Mouse (Mus musculus) monocyte, adult 2 months (primary cell): ENCODE measurements around the gene Spcs2.

ENCODE experiments used
- DNase-seq, 2 experiments: peaks; one replicate each; pipeline ENCODE4 v3.0.0; 2022; ENCODE audit warnings: low spot score in 2 of 2, low read depth in 1 of 2

Spcs2 gene

DNA sequence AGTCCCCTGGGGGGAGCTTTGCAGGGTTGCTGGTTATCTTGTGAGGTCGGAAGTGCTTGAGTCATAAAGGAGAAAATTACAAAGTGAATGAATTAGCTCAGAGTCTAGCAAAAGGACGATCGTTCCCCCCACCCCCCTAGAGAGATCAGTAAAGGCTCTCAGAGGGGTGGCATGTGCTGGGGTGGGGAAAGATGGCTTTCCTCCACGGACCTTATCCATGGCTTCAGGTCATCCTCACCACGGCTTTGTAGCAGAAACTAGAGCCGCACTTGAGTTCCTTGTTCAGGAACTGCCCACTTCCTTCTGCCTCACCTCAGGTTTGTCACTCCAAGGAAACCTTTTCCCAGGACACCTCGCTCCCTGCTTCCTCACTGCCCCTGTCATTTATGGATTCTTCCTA is at the start of gene Spcs2:
TSS of gene Spcs2 (minus strand) at position 101 of the 400 bp plus-strand sequence.
- no peak for DNase-seq

DNA sequence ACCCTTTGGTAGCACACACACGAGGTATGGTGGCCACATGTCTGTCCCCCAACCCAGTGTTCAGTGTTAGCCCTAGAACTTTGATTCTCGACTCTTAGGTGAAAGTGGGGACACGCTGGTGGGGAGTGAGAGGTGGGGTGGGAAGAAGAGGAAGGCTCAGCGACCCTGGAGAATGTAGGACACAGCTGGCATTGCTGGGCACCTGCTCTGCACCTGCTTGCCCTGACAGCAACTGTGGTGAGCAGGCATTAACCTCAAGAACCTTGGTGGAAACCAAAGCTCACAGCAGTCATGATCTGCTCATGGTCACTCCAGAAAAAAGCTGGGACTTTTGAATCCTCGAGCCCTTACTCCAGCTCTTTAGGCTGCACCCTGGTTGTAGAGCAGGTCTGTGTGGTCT is 47.8 kb upstream of the Spcs2 start:
- no peak for DNase-seq

DNA sequence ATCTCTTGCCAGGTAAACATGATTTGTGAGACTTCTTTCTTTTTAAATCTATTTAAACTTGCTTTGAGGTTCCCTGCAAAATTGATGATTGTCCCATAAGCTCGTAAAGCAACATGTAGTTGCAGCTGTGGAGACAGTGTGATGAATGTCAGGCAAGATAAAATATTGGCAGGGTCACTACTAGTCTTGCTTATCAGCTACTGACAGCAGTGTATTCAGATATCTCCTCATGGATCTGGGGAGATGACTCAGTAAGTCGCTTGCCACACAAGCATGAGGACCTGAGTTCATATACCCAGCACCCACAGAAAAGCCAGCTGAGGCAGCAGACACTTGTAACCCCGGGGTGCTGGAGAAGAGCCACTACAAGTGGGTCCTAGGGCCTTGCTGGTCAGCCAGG is 44.2 kb upstream of the Spcs2 start:
- DNase-seq = no peak

DNA sequence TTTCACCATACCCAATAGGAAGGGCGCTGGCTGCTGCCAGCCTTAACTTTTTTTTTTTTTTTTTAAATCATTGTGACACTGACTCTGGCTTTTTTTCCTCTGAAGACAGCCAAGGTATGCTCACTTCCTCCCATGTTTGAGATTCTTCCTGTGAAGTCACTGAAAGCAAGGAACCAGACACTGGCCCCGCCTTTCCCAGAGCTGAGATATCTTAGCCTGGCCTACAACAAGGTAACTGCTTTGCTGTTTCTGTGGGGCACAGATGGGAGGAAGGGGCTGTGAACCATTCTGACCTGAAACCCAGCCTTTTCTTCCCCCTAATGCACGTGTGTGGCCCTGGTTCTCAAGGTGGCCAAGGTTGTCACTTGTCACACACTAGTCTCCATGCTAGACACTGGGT is 43.1 kb upstream of the Spcs2 start:
- DNase-seq = no peak

DNA sequence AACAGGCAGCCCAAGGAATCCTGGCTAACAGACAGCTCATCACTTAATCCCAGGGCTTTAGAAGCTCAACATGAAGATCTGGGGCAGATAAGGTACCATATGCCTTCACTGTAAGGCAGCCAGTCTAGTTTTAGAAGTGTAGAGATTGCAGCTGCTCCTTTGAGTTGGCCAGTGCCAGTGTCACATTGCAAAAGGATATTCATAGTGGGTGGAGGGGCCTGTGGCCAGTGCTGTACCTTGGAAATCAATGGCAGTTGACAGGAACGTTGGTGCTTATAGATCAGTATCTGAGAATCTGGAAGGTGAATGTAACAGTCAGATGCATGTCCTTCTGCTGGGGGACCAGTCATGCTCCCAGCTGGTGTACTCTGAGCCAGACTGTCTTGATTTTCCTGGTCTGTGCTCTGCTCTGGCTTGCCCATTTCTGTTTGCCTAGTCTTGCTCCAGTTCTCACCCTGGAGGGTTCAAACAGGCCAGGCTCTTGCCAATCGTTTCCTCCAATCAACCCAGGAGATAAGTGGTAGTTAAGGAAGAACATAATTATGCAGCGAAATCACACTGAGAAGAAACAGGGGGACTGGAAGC is 41.3 kb upstream of the Spcs2 start:
- no peak for DNase-seq

DNA sequence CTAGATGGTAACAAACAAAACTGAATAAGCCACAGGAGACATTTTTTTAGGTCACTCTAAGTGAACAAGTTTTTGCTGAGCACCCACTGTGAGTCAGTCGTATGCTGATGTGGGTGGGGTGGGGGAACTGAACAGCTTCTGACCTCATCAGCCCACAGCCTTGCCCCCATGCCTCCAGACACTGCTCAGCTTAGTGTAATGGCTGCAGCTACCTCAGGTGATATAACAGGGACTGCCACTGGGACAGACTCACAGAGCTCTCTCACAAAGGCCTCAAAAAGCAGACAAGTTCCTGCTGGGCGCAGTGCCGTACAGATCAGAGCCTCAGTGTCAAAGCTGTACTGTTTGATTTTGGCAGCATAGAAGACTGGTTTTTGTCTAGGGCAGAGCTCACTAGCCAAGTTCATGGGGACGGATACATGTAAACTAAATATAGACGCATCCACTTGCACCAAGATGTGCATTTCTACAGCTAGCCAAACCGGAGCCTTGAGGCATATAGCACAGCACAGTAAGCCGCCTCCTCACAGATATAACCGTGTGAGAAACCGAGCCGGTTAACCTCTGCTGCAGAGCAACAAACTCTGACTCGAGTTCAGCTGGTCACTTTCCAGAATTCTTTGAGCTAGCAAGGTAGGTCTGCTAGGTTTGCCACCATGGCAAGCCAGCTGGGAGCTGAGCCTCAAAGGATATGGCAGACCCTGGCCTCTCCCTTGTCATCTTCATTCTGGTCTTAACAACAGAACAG is 39.8 kb upstream of the Spcs2 start:
- DNase-seq = no peak

DNA sequence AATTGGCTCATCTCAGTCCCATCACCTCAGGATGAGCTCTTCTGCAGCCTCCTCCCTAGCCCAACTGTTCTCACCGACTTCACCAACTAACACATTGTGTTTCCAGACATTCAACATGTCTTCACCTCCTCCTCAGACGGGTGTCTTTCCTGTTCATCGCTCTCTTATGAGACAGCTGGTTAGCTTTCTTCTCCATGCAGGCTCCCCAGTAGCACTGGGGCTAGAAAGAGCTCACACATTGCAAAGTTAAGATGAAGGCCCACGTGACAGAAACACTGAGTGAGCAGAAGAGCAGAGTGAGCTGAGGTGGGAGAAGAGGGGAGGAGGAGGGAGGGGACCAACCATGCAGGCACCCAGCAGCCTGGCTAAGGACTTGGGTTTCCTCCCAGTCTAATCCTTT is 38.9 kb upstream of the Spcs2 start:
- DNase-seq = no peak

DNA sequence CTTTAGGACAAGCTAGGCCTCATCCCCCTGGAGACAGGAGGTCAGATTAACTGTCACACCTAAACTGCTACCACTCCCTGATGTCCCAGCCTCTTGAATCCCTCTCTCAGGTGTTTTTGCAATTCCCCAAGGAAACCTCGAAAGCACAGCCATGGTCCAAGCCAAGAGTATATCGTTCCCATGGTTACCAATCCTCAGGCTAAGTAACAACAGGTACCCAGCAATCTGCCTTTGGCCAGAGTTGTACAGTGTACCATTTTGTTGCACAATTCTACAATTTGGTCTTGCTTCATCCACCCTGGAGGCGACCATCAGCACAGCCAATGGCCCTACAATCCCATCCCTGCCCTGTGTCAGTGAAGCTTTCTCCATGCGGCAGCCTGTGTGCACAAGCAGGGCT is 33.6 kb upstream of the Spcs2 start:
- no peak for DNase-seq

DNA sequence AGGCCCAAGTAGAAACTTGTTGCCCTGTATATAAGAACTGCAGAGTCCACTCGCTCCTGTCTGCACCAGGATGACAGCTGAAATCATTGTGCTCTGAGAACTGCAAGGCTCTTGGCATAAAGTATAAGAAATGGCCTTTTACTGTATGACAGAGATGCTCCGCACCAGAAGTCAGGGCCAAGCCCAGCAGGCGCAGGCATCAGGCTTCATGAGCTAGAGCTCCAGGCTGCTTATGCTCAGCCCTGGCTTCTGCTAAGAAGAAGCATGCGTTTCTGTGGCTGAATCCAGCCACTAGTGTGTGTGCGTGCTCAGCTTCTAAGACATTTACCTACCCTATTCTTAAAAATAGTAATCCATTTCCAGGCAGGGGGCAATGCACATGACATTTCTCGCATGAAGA is 31.2 kb upstream of the Spcs2 start:
- no peak for DNase-seq

DNA sequence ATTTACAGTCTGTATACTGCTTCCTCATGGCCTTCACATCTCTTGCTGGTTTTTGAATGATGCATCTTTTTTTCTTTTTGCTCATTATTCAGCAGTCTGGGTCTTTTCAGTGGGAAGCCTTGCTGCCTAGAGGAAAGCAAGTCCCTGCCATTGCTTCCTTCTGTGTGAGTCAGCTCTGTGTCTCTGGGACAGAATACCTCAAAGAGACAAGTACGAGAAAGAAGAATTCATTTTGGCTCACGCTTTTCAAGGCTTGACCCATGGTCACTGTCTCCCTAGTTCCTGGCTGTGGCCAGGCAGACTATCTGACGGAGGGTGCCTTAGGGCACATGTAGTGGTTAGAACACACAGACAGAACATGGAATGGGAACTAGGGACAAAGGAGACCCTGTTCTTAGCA is 30.7 kb upstream of the Spcs2 start:
- no peak for DNase-seq

DNA sequence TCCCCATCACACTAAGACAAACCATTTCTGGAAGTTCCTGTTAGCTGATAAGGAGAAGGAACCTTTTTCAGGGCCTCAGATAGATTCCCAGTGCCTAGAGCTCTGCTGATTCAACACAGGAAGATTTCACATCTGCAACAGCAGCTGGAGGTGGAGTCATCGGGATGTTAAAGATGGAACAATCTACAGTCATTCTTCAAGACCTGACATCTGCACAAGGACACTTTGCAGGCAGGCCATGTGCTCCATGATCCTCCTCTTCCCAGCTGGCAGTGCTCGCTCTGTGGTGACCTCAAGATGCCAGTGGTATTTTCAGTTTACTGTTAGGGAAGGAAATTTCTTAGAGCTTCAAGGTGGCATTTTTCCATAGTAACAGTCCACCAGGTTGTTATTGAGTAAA is 29.1 kb upstream of the Spcs2 start:
- no peak for DNase-seq

DNA sequence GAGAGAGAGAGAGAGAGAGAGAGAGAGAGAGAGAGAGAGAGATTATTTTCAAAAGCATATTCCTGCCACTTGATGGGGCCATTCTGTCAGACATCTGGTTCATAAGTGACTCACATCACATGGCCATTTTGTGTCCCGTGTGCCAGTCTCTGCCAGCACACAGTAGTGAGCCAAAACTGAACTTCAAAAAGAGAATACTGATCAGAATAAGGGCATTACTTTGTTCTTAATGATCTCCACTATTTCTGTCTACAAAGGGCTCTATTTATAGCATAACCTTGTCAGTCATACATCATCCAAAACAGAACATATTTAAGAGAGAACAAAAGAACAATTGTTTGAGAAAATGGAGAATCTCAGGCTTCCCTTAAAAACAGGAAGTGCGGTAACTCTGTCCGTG is 28.2 kb upstream of the Spcs2 start:
- no peak for DNase-seq

DNA sequence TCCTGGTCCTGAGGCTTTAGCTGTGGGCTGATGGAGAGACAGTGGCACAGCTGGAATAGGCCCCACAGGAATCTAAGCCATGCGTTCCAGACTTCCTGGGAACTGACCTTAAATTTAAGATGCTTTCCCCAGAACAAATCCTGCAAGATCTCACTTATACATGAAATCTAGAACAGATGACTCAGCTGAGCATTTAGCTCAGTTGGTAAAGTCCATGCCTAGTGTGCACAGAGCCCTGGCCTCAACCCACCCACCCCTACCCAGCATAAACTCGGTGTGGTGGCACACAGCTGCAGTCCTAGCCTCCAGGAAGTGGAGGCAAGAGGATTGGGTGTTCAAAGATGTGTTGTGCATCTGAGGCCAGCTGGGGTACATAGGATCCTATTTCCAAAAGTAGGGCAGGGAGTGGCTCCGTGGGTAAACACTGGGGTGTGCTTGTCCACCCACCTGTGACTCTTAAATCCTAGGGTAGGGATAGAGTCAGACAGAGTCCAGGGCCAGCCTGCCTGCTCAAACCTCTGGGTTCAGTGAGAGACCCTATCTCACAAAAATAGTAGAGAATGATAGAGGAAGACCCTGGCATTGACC is 27.0 kb upstream of the Spcs2 start:
- DNase-seq = no peak

DNA sequence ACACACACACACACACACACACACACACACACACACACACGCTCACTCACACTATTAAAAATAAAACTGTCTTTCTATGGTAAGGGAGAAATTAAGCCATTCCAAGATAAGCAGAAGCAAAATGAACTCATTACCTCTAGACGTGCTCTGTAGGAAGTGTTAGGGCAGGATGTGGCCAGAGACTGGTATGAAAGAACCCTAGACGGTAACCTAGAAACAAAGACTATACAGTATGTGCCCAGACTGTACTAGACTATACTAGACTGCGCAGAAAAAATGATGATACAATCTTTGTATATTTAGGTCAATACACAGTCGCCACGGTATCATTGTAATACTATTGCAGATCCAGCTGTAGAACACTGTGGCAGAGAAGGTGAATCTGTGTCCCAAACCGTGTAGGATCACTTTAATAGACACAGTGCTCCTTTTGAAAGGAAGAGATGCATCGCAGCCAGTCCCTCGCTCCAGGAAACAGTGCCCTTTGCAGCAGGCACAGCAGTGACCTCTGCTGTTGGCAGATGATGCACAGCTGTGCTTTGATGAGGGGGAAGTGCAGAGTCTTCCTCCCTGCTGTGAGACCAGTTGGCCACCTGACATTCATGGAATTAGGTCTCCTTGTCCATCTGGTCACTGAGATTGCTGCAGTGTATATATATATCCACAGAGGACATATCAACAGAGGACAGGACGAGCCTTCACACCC is 26.1 kb upstream of the Spcs2 start:
- DNase-seq = no peak

DNA sequence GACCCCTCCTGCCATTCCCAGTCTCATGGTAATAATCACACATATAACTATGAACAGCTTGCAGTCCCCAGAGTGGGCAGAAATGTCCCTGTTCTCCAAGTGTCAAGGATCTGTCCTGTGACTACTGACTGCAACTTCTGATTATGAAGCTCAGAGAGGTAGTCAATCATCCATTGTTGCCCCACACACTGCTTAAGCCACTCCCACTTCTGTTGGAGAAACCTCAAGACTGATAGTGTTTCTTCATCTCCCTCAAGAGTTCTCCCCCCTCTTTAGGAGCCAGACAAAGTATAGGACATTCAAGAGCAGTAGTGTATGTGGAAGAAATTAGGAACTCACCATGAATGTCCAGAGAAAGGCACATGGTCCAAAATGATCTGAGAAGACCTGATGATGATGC is 24.5 kb upstream of the Spcs2 start:
- no peak for DNase-seq

DNA sequence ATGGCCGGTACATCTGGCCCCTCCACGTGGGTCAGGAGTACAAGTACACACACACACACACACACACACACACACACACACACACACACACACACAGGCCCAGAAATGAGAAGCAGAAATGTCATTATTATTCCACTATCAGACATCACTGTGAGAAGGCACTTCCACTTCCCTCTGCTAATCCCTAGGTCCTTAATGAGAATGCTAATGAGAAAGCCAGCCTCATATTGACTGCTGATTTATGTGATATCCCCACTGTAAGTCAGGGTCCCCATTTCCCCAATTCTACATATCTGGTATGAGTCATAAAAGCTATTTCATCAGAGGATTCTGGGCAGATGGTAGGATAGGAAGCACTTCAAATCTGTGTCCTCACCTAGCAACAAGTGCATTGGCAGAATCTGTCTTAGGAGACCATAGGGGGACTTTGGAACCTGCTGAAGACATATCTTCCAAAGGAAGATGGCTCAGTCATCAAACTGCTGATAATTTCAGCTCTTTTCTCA is 24.0 kb upstream of the Spcs2 start:
- peak in 1 of 2 experiments; percentile 28 for DNase-seq

DNA sequence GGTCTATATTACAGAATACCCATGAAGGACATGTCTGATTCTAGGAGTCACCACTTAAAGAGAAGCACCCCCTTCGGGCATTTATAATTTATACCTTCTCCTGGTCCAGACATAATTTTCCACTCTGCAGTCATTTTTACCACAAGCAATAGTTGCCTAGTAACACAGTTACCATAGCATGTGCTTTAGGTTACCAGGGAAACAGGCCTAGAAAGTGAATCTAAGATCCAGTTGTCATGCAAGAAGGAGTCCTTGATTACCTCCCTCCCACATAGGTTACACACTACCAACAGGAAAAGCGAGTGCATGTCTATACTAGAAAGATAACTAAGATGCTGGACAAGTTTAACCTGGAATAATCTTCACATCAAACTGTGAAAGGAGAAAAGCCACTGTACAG is 15.0 kb upstream of the Spcs2 start:
- no peak for DNase-seq

DNA sequence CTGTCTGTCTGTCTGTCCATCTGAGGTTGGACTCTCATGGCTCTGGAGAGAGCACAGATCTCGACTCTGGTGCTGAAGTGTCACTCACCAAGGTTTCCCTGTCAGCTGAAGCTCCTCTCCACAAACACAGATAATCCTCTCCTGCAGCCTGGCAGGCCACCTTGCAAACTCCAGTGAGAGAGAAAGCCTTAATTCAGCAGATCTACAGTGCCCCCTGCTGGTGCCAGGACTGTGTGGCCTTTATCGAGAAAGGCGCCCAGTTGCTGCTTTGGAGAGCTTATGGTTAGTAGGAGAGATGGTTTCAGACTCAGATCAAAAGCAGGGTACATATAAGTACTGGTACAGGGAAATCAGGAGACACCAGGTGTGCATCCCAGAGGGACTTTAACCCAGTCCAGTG is 13.1 kb upstream of the Spcs2 start:
- DNase-seq = peak in 1 of 2 experiments; percentile 53

DNA sequence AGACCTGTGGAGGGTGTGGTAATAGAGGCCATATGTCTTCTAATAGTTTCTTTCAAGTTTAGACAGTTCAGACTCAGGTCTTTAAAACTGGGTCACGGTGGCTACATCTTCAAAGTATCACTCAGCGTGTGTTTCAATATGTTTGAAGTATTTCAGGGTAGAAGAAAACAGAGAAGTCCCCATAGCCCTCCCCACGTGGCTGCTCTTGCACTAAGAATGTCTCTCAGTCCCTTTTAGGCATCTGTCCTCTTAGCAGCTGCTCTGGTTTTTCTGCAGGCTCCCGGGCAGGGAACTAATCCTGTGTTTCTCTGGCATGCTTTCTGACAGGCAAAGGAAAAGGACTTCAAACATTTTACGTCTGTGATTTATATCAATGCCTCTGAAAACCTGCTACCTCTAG is 12.6 kb upstream of the Spcs2 start:
- DNase-seq = no peak

DNA sequence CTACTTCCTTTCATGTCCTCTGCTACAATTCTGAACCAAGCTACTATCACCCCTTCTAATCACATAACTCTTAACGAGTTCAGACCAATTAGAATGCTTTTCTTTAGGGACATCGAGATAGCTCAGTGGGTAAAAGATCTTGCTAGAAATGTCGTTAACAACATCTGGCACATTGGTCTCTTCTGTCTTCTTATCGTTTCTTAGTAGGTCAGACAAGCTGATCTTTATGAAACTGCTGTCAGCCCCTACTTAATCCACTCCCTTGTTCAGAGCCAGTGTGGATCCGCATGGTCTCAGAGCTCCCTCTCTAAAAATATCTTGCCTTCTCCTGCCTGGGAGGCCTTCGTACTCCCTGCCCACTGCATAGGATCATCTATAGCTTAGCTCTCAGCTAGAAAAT is 10.7 kb upstream of the Spcs2 start:
- no peak for DNase-seq

DNA sequence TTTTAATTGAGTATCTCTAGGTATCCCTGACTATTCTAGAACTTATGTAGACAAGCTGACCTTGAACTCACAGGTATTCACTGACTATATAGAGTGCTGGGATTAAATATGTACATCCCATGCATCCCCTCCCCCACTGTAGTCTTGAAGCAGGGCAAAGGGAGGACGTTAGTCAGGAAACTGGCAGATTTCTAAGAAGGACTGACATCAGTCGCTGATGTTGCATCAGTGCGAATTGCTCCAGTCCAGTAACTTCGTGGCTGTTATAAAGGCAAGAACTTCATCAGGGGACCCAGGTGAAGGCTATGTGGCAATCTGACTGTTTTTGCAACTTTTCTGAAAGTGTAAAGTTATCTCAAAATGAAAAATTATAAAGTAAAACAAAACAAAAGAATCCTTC is 6.0 kb upstream of the Spcs2 start:
- no peak for DNase-seq

DNA sequence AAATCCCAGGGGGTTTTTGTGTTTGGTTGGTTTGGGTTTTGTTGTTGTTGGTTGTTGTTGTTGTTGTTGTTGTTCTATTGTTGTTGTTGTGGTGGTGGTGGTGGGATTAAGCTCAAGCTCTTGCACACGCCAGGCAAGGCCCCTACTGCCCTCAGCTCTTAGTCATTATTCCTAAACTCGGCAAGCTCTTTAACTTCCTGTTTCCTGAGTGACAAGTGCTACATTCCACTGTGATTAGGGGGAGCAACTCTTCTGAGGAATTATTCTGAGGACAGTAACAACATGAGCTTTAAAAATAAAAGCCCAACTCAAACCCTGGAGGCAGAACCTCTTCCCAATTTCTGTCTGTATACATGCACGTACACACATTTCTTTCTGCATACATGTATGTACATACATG is 2.0 kb upstream of the Spcs2 start:
- DNase-seq = no peak
